Mouse (Mus musculus) left cerebral cortex, adult 11 months (tissue): ENCODE data around the gene Ccdc8.

Experiments used
- DNase-seq: peaks from one replicate; pipeline ENCODE4 v3.0.0; 2022; ENCODE audit warnings: low spot score

Gene Ccdc8

DNA sequence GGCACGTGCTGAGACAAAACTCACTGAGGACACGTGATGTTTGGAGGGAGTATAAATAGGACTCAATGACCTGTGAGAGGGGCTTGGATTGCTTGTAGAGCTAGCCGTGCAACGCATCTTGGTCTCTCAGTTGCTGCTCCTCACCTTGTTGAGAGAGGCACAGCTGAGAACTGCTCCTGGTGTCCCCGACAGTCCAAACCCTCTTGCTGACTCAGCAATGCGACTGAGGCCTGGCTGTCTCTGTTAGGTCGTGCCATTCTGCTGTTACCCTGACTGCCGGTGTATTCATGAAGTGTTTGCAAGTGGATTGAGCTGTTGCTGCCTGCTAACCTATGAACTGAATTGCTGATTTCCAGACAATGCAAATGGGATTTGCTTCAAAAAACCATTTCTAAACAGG, 16.2 kb upstream of the Ccdc8 start:
- no peak for DNase-seq

DNA sequence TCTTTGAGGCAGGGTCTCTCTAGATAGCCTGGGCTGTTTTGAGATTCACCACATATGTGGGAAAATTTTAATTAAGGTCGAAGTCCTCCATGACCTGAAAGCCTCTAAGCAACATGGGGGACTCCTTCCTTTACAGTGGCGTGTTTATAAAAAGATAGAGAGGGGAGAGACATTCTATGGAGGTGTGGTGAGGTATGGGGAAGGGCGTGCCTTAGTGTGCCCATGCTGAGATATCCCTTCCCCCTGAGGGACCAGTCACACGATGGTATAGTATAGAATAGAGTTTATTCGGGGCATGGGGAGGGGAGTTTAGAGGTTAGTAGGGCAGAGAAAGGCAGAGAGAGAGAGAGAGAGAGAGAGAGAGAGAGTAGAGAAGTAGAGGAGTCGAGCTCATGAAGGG, 14.3 kb upstream of the Ccdc8 start:
- DNase-seq: no peak

DNA sequence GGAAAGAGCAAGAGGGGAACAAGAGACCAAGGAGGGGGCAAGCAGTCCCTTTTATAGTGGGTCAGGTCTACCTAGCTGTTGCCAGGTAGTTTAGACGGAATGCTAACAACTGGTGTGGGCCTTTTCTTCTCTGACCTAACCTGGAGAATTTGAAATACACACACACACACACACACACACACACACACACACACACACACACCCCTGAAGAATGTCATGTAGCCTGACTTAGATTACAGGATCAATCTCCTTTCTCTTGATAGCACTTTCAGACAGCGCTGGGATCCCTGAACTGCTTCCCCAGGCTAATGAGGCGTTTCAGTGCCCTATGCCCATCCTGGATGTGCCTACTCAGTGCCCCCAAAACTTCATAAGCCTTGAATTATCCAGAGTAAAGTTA, 13.9 kb upstream of the Ccdc8 start:
- no peak for DNase-seq

DNA sequence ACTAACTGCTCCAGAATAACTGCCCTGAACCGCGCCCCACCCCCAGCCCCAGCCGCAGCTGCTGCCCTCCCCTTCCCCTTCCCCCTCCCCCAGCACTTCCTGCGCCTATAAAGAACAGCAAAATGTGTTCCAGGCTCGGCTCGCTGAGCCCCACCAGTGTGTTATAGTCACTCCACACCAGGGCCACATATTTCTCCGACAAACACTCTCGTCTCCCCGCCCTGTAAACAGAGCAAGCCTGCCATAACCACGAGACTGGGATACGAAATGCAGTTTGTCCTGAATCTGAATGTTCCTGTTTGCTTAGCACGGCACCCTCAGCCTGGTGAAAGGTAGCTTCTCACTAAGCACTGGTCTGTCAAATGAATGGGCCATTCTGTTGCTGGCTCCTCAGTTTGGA, 12.2 kb upstream of the Ccdc8 start:
- DNase-seq: no peak

DNA sequence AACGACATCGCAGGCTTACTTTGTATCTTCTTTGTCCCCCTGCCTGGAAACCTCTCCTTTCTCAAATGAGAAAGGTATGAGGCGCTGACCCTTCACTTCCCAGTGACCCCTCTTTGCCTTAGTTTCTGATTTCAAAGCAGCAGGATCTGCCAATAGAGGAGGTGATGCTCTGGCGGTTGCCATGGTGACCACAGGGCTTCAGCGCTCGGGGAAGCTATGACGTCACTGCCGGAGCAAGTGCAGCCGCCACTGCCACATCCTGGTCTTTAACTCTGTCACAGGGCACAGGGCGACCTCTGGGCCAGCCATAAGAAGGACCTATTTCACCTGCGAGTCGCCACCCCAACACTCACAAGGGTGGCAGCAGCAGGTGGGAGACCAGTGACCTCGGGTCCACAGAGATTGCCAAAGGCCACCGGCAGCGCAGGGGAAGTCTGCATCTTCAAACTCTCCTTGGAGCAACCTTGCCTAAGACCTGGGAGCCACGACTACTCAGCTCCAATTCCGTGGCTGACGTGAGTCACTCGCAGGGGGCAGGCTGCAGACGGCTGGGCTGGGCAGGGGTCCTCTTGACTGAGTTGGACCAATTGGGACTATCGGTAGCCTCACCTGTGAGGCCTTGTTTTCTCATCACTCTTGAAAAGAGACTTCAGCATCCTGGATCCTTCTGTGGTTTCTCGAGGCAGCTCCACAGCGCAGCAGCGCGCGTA, 9.5 kb upstream of the Ccdc8 start, which contains the start of gene Gm42372:
Gene Gm42372 (plus strand): TSS at position 228 of the 710 bp plus-strand sequence.
- DNase-seq: peak; percentile 87

DNA sequence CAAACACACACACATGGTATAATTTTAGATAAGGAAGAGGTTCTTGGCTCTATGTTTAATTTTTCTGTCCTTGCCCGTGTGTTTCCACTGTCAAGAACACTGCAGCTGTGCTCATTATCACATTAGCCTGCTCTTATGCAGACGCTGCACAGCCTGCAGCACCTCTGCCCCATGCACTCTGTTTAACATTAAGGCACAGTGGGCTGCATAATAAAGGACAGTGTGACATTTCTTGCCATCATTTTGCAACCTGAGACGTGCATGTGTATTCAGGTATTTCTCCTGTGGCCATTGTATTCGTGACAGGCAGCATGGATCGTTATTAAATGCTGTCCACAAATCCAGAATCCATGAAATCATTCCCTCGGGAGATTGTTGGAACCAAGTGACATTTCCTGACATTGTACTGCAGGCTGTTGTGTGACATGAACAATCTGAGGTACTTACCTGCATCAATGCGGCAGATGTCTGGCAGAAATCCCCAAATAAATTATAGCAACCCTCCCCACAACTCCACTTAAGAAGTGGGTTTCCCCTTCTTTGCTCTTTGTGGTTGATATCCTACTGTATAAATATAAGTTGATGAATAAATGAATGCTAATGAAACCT, 4.9 kb upstream of the Ccdc8 start:
- DNase-seq: no peak

DNA sequence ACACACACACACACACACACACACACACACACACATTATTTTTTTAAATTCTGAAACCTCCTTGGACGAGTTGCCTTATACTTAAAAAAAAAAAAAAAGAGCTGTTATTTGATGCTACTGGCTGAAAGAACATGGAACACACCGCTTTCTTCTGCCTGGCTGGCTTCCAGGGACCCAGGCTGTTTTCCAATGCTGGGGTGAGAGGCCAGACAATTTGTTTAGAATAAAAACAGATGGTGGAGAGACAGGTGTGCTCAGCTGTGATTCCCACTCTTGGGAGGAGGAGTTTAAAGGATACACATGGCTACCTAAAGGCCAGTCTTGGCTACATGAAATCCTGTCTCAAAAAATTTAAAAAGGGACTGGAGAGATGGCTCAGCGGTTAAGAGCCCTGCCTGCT, 4.1 kb upstream of the Ccdc8 start:
- DNase-seq: no peak

DNA sequence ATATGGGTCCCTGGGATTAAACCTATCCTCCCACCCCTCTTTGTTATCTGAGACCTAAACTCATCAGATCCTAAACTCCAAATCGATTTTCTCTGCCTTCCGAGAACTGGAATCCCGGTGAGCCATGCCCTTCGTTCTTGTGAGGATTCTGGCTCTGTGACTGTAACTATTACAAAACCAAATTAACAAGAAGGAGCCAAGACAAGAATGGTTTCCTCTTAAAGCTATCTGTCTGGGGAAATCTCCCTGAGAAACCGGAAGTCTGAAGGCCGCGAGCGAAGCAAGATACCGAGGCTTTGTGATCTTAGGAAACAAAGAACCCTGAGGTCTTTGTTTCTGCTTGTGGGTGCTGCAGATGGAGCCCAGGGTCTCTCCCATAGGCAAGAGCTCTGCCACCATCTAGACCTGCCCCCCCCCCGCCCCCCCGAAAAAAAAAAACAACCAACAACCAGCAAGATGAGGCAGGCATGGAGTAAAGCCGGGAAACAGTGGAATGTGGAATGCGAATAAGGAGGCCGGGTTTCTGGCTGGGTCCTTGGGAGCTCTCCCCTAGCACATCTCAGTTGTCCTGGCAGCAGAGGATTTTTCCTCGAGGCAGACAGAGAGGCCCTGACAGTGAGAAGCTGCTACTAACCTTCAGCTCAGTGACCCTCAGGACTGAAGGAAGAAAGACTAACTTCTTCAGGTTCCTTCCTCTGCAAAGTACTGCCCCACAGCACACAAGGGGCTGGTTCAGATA, 2.3 kb upstream of the Ccdc8 start:
- no peak for DNase-seq

DNA sequence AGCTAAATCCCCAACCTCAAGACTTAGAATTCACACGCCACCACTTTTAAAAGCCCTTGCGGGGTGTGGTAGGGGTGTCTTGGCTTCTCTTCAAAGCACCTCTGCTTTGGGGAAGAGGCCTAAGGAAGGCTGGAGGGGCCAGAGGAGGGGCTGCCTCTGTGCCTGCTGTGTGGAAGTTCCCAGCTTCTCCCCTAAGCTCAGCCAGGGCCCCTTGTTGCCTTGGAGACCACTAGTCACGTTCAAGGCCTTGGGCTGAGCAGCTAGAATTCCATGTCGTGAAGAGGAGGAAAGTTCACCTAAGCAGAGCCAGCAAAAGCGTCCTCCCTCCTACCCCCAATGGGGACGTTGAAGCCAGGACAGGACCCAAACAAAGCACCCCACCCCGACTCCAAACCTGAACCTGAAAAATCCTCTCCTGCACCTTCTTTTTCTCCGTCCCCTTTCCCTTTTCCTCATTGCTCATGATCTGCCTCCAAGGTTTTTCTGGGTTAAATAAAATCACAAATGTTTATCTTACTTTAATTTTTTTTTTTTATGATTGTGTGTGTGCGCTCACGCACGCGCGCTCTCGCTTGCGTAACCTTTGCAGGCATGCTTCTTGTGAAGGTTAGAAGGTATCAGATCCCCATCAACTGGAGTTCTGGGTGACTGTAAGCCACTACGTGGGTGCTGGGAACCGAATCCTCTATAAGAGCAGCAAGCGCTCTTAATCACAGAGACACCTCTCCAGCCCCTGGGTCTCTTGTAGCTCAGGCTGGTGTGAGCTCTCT, 642 bp upstream of the Ccdc8 start:
- no peak for DNase-seq

DNA sequence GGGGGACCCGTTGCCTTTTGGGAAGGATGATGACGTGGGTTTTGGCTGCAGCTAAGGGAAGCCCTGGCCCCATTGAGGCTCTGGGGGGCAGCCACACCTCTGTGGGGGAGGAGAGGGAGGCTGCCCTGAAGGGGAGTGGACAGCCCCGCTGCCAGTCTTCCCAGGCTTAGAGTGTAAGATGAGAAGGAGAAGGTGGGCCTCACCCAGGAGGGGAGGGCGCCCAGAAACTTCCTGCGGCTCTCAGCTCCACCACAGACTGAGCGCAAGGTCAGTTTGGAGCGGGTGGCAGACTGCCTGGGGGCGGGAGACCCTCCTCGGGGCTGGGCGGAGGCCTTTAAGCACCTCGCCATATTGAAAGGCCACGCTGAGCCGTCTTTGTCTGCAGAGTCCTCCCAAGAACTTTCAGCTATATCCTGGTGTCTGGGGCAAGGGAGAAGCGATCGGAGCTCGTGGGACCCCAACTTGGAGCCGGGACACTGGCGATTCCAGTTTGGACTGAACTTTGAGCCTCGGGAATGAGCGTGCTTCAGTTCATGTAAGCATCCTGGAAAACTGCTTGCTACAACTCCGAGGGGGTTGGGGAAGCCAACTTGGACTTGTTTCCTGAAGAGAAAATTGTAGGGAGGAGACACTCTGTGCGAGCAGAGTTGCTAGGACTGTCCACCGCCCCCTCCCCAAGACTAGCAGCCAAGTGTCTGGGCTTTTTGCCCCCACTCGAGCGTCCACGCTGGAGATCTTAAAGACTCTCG, 1.3 kb downstream of the Ccdc8 start:
- no peak for DNase-seq

DNA sequence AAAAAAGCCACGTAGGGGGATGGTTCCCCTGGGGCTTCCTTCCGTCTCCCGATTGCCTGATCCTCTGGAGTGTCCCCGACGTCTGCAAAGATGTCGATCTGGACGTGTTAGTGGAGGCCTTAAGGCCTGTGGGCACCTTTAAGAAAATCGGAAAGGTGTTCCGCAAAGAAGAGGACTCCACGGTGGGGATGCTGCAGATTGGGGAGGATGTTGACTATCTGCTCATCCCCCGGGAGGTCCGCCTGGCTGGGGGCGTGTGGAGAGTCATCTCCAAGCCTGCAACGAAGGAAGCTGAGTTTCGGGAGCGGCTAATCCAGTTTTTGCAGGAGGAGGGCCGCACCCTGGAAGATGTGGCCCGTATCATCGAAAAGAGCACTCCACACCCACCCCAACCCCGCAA, 1.9 kb downstream of the Ccdc8 start:
- DNase-seq: no peak

DNA sequence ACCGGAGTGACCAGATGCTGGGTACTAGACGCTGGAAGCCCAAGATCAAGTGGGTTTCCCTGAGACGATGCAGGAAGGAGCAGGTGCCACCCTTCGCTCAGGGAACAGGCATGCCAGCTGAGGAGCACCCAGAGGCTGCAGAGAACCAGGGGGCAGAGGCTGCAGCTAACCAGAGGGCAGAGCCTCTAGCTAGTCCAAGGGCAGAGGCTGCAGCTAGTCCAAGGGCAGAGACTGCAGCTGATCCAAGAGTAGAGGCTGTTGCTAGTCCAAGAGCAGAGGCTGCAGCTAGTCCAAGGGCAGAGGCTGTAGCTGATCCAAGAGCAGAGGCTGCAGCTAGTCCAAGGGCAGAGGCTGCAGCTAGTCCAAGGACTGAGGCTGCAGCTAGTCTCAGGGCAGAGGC, 2.8 kb downstream of the Ccdc8 start:
- no peak for DNase-seq

DNA sequence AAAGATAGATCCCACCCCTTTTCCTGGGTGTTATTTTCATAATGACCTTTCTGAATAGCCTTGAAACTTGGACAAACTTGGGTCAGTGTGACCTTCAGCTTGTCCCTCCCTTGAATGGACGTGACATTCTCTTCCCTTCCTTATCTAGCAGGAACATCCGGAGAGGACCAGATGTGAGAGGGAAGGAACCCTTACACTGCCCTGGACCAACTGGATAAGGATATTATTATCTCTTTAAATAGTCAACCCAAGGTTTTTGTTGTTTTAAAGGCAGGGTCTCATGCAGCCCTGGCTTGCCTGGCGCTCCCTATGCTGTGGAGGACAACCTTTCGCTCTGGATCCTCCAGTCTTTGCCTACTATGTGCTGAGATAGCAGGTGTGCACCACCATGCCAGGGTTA, 6.7 kb downstream of the Ccdc8 start:
- no peak for DNase-seq

DNA sequence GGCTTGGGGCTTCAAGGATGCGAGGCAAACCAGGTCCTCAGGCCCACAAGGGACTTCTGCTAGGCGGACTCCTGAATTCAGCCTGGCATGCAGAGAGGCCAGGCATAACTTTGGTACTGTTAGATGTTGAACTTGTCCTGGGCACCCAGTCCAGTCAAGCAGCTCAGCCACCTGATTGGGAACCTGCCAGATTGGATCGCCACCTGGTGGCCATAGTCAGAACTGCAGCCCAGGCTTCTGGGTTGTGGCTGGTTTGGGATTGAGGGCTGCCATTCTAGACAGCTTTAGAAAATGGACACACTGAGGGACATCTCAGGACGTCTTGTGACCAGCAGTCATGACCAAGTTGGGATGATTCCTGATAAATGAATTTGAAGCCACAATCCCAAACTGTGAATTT, 7.1 kb downstream of the Ccdc8 start:
- DNase-seq: peak; percentile 79

DNA sequence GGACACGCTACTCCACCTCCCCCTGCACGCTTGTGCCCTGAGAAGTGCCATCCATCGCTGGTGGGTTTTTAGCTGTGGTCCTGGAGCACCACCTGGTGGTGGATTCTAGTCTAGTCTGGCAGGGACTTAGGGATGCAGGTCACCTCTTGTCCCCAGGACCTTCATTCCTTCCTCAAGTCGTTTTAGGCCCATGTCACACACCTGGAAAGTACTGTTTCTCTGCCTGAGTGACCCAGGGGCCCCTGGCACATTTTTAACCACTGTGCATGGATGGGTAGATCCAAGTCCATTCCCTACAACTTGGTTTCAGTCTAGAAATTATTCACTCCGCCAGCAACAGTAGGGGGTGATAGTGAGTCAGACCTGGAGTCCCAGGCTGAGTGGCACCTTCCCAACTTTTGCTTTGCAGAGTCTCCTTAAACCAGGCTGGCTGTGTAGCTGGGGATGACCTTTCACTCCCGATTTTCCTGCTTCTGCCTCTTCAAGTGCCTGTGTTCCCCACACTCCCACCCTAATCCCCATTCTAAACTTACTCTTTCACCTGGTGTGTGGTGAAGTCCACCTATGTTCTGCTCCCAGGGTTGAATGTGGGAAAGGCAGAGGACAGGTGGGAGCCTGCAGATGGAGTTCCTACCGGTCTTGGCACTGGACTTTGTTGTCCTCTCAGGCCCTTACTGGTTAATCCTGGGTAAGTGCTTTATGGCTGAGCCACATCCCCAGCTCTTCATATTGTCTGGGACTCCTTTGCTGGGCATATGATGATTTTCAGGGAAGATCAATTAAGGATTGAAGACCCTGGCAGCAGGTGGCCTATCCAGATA, 10.1 kb downstream of the Ccdc8 start:
- DNase-seq: peak; percentile 74

DNA sequence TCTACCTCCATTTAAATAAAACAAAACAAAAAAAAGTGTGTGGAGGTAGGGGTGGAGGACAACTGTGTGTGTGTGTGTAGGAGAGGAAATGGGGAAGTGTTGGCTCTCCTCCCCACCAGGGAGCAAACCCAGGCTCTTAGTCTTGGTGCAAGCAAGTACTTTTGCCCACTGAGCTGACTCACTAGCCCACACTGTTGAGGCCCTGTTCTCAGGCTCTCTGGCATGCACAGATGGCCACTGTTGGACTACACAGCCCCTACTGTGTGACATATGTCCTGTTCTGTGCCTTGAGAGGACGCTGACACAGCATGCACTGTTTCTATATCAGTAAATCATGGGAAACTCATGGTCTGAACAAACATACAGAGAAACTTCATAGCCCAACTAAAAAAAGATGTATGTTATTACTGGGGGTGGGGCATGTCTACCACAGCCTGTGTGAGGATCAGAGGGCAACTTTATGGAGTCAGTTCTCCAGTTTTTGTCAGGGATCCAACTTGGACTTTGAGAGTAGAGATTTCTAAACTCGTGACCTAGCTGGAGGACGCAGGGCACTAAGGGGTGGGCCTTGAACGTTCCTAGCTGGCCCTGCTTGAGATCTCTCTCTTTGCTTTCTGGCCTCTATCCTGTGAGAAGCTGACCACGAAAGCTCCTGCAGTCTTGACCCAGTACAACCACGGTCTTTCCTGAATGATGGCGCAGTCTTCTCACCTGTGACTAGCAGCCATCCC, 10.9 kb downstream of the Ccdc8 start:
- no peak for DNase-seq

DNA sequence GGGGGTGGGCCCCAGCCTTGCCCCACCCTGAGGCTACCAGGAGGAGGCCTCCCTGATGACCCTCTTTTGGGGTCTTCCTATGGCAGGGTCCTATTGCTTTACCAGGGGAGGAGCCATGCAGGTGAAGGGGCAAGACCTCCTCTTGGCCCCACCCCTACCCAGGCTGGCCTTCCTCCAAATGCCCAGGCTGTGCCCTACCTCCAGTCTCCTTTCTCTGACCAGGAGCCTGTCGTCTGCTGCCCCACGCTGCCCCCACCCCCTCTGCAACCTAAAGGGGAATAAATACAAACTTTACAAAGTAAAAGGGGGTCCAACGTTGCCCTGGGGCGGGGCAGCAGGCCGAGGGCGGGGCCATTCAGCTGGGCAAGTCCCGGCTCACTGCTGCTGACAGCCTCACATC, 12.2 kb downstream of the Ccdc8 start:
- DNase-seq: no peak

DNA sequence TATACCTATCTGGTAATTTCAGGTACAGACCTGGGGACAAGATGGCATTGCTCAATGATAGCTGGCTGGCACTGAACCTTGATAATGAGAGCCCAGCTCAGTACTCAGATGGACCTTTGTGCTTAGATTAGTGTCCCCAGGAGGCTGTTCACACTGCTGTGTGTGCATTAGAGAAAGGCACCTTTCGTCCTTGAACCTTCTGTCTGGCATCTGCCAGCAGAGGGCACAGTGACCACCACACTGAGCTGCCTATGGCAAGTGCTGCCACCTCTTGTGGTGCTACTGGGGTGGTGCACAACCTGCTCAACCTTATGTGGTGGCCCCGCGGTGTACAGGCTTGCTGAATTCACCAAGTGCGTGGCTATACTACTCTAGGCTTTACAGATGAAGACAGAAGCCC, 14.8 kb downstream of the Ccdc8 start:
- DNase-seq: no peak

DNA sequence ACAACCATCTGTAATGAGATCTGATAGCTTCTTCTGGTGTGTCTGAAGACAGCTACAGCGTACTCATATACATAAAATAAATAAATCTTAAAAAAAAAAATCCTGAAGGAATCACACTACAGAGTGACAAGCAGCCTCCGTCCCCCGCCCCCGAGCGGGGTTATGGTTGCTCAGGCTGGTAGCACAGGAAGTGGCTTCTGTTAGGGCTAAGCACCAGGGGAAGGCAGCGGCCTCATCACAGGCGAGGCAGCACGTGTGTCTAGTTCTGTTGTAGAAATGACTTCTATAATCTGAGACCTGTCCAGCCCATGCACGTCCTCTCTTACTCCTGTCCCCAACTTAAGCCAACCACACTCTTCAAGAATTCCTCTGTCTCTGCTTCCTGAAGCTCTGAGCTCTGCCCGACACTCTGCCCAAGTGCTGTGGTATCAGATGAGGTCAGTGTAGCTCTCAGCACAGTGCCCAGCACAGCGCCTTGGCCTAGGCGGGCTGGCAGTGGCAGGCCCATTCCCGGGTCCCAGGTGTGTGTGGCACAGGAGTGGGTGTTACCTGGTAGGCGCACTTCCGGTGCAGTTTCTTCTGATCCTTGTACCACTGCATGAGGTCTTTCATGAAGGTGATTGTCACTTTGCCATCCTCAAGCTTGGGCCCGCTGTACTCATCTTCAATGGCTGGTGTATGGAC, 17.0 kb downstream of the Ccdc8 start:
- no peak for DNase-seq

DNA sequence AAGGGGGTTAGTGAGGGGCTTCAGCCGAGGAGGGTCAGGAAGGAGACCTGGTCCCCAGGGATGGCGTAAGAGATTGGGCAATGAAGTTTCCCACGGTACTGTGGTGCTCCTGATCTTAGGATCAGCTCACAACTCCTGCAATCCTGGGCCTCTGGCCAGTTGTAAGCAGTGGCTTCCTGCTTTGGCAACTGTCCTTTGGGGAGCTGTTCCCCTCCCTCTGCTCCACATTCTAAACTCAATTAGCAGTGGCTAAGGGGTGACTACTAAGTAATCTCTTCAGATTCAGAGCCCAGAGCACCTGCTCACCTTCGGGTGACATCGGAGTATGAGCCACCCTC, 17.5 kb downstream of the Ccdc8 start:
- no peak for DNase-seq
